Mouse (Mus musculus): Measurements from ENCODE around the gene H2-DMb2. TPM values are rescaled to one million over a fixed set of nuclear protein-coding genes. Genes with fewer than 3 reads are reported as not detected.
A peak's percentile ranks its signal among the peaks of the same experiment; 100 is the strongest.

The H2-DMb2 gene
- polyA plus RNA-seq, 1 experiment from 2014 or later: 0.70 TPM

- H3K27me3 ChIP-seq (ENCODE audit: control insufficient read depth, insufficient read depth, low read length): no peaks in the 10 kb centered on the region
- 45% methylated on average over 9 of the region's 9 CpGs for WGBS
- no peak for ATAC-seq (ENCODE audit: insufficient read depth, low FRiP score)
- no peaks in the 10 kb centered on the region for H3K4me1 ChIP-seq (ENCODE audit: control insufficient read depth, insufficient read depth, low read length)
- H3K9me3 ChIP-seq (replicated peaks; ENCODE audit: control insufficient read depth, low read length): no peaks in the 10 kb centered on the region
- no peak overlapping the region for H3K9ac ChIP-seq (ENCODE audit: low read length)
- no peak overlapping the region for H3K4me2 ChIP-seq (ENCODE audit: low read depth, low read length)
- no peak overlapping the region for H3K27ac ChIP-seq (ENCODE audit: low read length)
- no peak overlapping the region for H3K4me3 ChIP-seq (replicated peaks; ENCODE audit: low read length)
- no peaks in the 10 kb centered on the region for H3K36me3 ChIP-seq (ENCODE audit: control insufficient read depth, insufficient read depth, low read length)
Measured at GRCm38 (mm10) chr17:34164202-34164895, 21.2 kb downstream of the H2-DMb2 start.

- Histone ChIP-seq H3K36me3 (ENCODE audit: control insufficient read depth, insufficient read depth, low read length) (no peaks in the 10 kb centered on the region), H3K27ac (ENCODE audit: low read length) (no peak overlapping the region), H3K4me1 (ENCODE audit: control insufficient read depth, insufficient read depth, low read length) (no peaks in the 10 kb centered on the region), H3K4me3 (replicated peaks; ENCODE audit: low read length) (no peak overlapping the region), H3K9ac (ENCODE audit: low read length) (no peak overlapping the region), H3K27me3 (ENCODE audit: control insufficient read depth, insufficient read depth, low read length) (no peaks in the 10 kb centered on the region), H3K9me3 (replicated peaks; ENCODE audit: control insufficient read depth, low read length) (no peaks in the 10 kb centered on the region), H3K4me2 (ENCODE audit: low read depth, low read length) (no peak overlapping the region)
- 75% methylated on average over 6 of the region's 6 CpGs for WGBS
- no peak for ATAC-seq (ENCODE audit: insufficient read depth, low FRiP score)
Measured at GRCm38 (mm10) chr17:34165033-34165730, 22.1 kb downstream of the H2-DMb2 start.

DNA sequence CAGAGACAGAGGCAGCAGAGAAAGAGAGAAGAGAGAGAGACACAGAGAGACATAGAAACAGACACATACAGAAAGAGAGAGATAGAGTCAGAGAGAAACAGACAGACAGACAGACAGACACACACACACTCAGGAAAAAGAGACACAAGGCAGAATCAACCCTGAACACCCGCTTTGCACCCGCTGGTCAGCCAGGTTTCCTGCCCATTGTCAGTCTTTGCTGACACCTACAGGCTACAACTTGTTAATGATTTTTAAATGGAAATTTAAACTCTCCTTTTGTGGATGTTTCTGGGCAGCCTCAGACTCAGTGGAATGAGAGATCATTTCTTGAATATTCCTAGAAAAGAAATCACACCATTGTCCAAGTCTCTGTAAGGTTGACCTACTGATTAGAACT, 26.2 kb downstream of the H2-DMb2 start:
- Histone ChIP-seq H3K9ac (ENCODE audit: low read length) (no peak overlapping the region), H3K4me1 (ENCODE audit: control insufficient read depth, insufficient read depth, low read length) (no peaks in the 10 kb centered on the region), H3K27ac (ENCODE audit: low read length) (no peak overlapping the region), H3K9me3 (replicated peaks; ENCODE audit: control insufficient read depth, low read length) (no peaks in the 10 kb centered on the region), H3K4me3 (replicated peaks; ENCODE audit: low read length) (no peak overlapping the region), H3K36me3 (ENCODE audit: control insufficient read depth, insufficient read depth, low read length) (no peaks in the 10 kb centered on the region), H3K4me2 (ENCODE audit: low read depth, low read length) (no peak overlapping the region), H3K27me3 (ENCODE audit: control insufficient read depth, insufficient read depth, low read length) (no peaks in the 10 kb centered on the region)
- 5% methylated on average over 2 of the region's 2 CpGs for WGBS
- peak; percentile 25; the same call in 1 of the 2 replicates for ATAC-seq (ENCODE audit: insufficient read depth, low FRiP score)

DNA sequence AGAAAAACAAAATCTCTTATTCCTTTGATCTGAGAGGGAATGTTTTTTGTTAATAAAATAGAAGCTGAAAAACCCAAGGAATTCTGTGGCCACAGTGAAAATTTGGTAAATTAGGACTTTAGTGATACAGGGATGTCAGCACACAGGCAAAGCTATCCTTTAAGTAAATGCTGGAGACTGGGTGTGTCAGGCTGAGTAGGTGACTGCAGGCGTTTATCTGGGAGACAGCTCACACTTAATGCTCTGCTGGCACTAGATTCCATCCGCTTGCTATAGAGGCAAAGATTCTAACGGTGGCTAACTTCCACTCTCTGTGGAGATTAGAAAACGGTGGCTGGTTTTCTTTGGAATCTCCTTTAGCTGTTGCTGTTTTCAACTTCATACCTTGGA, 27.4 kb downstream of the H2-DMb2 start:
- Histone ChIP-seq H3K4me2 (ENCODE audit: low read depth, low read length) (no peak overlapping the region), H3K36me3 (ENCODE audit: control insufficient read depth, insufficient read depth, low read length) (no peaks in the 10 kb centered on the region), H3K9ac (ENCODE audit: low read length) (no peak overlapping the region), H3K4me1 (ENCODE audit: control insufficient read depth, insufficient read depth, low read length) (no peaks in the 10 kb centered on the region), H3K27me3 (ENCODE audit: control insufficient read depth, insufficient read depth, low read length) (no peaks in the 10 kb centered on the region), H3K4me3 (replicated peaks; ENCODE audit: low read length) (no peak overlapping the region), H3K9me3 (replicated peaks; ENCODE audit: control insufficient read depth, low read length) (no peaks in the 10 kb centered on the region), H3K27ac (ENCODE audit: low read length) (no peak overlapping the region)
- 20% methylated on average over 4 of the region's 4 CpGs for WGBS
- ATAC-seq (ENCODE audit: insufficient read depth, low FRiP score): no peak

DNA sequence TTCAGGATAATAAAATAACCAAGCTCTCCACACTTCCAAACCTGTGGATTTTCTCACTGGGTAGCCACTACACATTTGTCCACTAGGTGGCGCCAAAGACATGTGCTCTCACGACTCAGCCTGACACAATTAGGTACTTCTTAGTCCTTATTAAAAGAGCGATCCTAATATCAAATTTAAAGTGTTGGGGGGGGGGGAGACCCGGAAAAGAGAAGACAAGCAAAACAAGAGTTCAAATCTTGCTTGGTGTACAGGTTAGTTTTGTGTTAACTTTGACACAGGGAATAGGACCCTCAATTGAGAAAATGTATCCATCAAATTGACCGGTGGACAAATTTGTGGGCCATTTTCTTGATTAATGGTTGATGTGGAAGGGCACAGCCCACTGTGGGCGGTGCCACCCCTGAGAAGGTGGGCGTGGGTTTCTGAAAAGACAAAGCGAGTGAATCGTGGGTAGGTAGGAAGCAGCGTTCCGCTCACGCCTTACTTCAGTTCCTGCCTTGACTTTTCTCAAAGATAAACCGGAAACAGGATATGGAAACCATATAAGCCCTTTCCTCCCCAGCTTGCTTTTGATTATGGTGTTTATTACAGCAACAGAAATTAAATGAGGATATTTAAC, 27.9 kb downstream of the H2-DMb2 start:
- WGBS: 39% methylated on average over 13 of the region's 13 CpGs
- H3K4me3 ChIP-seq (replicated peaks; ENCODE audit: low read length): no peak overlapping the region
- no peak overlapping the region for H3K4me2 ChIP-seq (ENCODE audit: low read depth, low read length)
- no peaks in the 10 kb centered on the region for H3K9me3 ChIP-seq (replicated peaks; ENCODE audit: control insufficient read depth, low read length)
- ATAC-seq (ENCODE audit: insufficient read depth, low FRiP score): no peak
- H3K9ac ChIP-seq (ENCODE audit: low read length): no peak overlapping the region
- no peaks in the 10 kb centered on the region for H3K27me3 ChIP-seq (ENCODE audit: control insufficient read depth, insufficient read depth, low read length)
- H3K36me3 ChIP-seq (ENCODE audit: control insufficient read depth, insufficient read depth, low read length): no peaks in the 10 kb centered on the region
- no peaks in the 10 kb centered on the region for H3K4me1 ChIP-seq (ENCODE audit: control insufficient read depth, insufficient read depth, low read length)
- H3K27ac ChIP-seq (ENCODE audit: low read length): no peak overlapping the region

DNA sequence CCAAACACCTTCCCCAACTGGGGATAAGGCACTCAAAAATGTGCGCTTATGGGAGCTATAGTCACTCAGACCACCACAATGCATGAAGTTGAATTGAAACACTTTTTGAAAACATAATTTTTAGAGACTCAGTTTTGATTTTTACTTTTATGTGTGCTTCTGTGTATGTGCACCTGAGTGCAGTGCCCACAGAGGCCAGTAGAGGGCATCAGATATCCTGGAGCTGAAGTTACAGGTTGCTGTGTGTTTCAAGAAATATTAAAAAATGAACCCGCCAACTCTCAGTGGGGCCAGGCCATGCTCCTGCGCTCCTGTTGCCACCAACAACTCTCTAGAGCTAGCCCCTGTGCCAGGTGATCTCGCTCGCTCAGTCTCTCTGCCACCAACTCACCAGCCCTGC, 29.4 kb downstream of the H2-DMb2 start:
- no peak for ATAC-seq (ENCODE audit: insufficient read depth, low FRiP score)
- Histone ChIP-seq H3K27ac (ENCODE audit: low read length) (no peak overlapping the region), H3K4me2 (ENCODE audit: low read depth, low read length) (no peak overlapping the region), H3K27me3 (ENCODE audit: control insufficient read depth, insufficient read depth, low read length) (no peaks in the 10 kb centered on the region), H3K4me1 (ENCODE audit: control insufficient read depth, insufficient read depth, low read length) (no peaks in the 10 kb centered on the region), H3K9ac (ENCODE audit: low read length) (no peak overlapping the region), H3K4me3 (replicated peaks; ENCODE audit: low read length) (no peak overlapping the region), H3K36me3 (ENCODE audit: control insufficient read depth, insufficient read depth, low read length) (no peaks in the 10 kb centered on the region), H3K9me3 (replicated peaks; ENCODE audit: control insufficient read depth, low read length) (peaks cover 6% of the 10 kb centered on the region; the same call in 1 of the 2 replicates)
- 95% methylated on average over 5 of the region's 5 CpGs for WGBS

DNA sequence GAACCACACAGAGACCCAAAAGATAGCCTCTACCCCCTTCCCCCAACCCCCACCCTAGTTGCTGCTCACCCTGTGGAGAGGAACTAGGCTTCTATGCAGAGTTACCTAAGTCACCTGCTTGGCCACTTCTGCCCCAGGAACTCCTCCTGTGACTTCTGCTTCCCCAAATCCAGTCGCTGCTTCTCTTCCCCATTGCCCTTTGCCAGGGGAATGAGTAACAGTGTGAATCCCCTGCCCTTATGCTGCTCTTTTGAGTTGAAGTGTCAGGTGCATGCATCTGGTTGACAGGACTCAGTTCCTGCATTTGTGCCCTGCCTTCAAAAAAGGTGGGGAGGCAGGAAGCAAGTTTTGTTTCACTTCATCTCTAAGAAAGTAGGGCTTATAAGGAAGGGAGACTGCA, 31.0 kb downstream of the H2-DMb2 start:
- 58% methylated on average over 1 of the region's 1 CpGs for WGBS

GRCm38 (mm10) chr17:34177179-34177578, 34.1 kb downstream of the H2-DMb2 start:
- H3K27ac ChIP-seq (ENCODE audit: low read length): no peak overlapping the region
- H3K4me3 ChIP-seq (replicated peaks; ENCODE audit: low read length): no peak overlapping the region
- no peaks in the 10 kb centered on the region for H3K4me1 ChIP-seq (ENCODE audit: control insufficient read depth, insufficient read depth, low read length)
- 67% methylated on average over 4 of the region's 4 CpGs for WGBS
- H3K4me2 ChIP-seq (ENCODE audit: low read depth, low read length): no peak overlapping the region
- no peak overlapping the region for H3K9ac ChIP-seq (ENCODE audit: low read length)
- no peaks in the 10 kb centered on the region for H3K27me3 ChIP-seq (ENCODE audit: control insufficient read depth, insufficient read depth, low read length)
- H3K9me3 ChIP-seq (replicated peaks; ENCODE audit: control insufficient read depth, low read length): peaks cover 6% of the 10 kb centered on the region; the same call in 1 of the 2 replicates
- ATAC-seq (ENCODE audit: insufficient read depth, low FRiP score): no peak
- H3K36me3 ChIP-seq (ENCODE audit: control insufficient read depth, insufficient read depth, low read length): no peaks in the 10 kb centered on the region

More for the DNA sequence above, 31.0 kb downstream of the H2-DMb2 start:
- no peak for ATAC-seq (ENCODE audit: insufficient read depth, low FRiP score)
- H3K9me3 ChIP-seq (replicated peaks; ENCODE audit: control insufficient read depth, low read length): peaks cover 6% of the 10 kb centered on the region; the same call in 1 of the 2 replicates
- H3K4me1 ChIP-seq (ENCODE audit: control insufficient read depth, insufficient read depth, low read length): no peaks in the 10 kb centered on the region
- no peaks in the 10 kb centered on the region for H3K36me3 ChIP-seq (ENCODE audit: control insufficient read depth, insufficient read depth, low read length)
- no peak overlapping the region for H3K27ac ChIP-seq (ENCODE audit: low read length)
- H3K4me2 ChIP-seq (ENCODE audit: low read depth, low read length): no peak overlapping the region
- no peak overlapping the region for H3K9ac ChIP-seq (ENCODE audit: low read length)
- H3K27me3 ChIP-seq (ENCODE audit: control insufficient read depth, insufficient read depth, low read length): no peaks in the 10 kb centered on the region
- H3K4me3 ChIP-seq (replicated peaks; ENCODE audit: low read length): no peak overlapping the region

DNA sequence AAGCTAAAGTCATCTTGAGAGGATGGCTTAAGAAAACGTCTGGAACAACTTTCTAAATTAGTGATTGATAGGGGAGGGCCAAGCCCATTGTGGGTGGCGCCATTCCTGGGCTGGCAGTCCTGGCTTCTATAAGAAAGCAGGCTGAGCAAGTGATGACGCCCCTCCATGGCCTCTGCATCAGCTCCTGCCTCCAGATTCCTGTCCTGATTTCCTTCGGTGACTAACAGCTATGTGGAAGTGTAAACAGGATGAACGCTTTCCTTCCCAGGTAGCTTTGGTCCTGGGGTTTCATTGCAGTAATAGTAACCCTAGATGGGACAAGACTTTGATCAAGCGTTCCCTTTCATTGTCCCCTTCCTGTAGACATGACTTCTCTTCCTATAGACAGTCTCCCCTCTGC, 35.9 kb downstream of the H2-DMb2 start:
- H3K9ac ChIP-seq (ENCODE audit: low read length): no peak overlapping the region
- no peak for ATAC-seq (ENCODE audit: insufficient read depth, low FRiP score)
- no peak overlapping the region for H3K4me3 ChIP-seq (replicated peaks; ENCODE audit: low read length)
- H3K36me3 ChIP-seq (ENCODE audit: control insufficient read depth, insufficient read depth, low read length): no peaks in the 10 kb centered on the region
- H3K4me2 ChIP-seq (ENCODE audit: low read depth, low read length): no peak overlapping the region
- 49% methylated on average over 6 of the region's 6 CpGs for WGBS
- no peak overlapping the region for H3K27ac ChIP-seq (ENCODE audit: low read length)
- H3K27me3 ChIP-seq (ENCODE audit: control insufficient read depth, insufficient read depth, low read length): no peaks in the 10 kb centered on the region
- no peaks in the 10 kb centered on the region for H3K4me1 ChIP-seq (ENCODE audit: control insufficient read depth, insufficient read depth, low read length)
- H3K9me3 ChIP-seq (replicated peaks; ENCODE audit: control insufficient read depth, low read length): peaks cover 6% of the 10 kb centered on the region; the same call in 1 of the 2 replicates

Data from stomach, embryonic 16.5 days (tissue).